Mouse (Mus musculus) liver, embryonic 14.5 days (tissue): Measurements from ENCODE around the gene Cd9. TPM values are rescaled to one million over a fixed set of nuclear protein-coding genes. Genes with fewer than 3 reads are reported as not detected.

Source experiments
- ATAC-seq: fragments of 200-750 bp; cut with Nextera tagmentation; 2 replicates; pipeline ENCODE4 v1.8.0; 2017; ENCODE audit warnings: moderate number of reproducible peaks, mild to moderate bottlenecking, moderate library complexity; ENCODE audit not compliant: insufficient read depth
- DNase-seq, 3 experiments: peaks; one replicate each; pipeline ENCODE4 v3.0.0-alpha.2; 2012 to 2013; ENCODE audit warnings: low read depth in 3 of 3, low spot score in 3 of 3
- H3K27ac ChIP-seq: fragments of 300-500 bp; sonication (generic); 2 replicates; pipeline ENCODE4 v1.5.1; 2014; ENCODE audit warnings: moderate library complexity, mild to moderate bottlenecking, control low read depth, inconsistent platforms
- H3K27me3 ChIP-seq: fragments of 300-500 bp; sonication (generic); 2 replicates; pipeline ENCODE4 v1.6.1; 2014; ENCODE audit warnings: mild to moderate bottlenecking, low read length, moderate library complexity; ENCODE audit not compliant: control insufficient read depth, insufficient read depth
- H3K36me3 ChIP-seq: fragments of 300-500 bp; sonication (generic); replicated peaks from 2 replicates; pipeline ENCODE4 v1.6.1; 2014; ENCODE audit warnings: low read depth; ENCODE audit not compliant: control insufficient read depth, insufficient read depth
- H3K4me1 ChIP-seq, 2 experiments: fragments of 200-500 bp in 1 of 2; fragments of 300-500 bp in 1 of 2; sonication (generic) in 1 of 2; replicated peaks; 2 replicates each; pipeline ENCODE4 v1.6.1; 2012 to 2014; ENCODE audit warnings: antibody characterized with exemption in 1 of 2, inconsistent platforms in 1 of 2, low read length in 1 of 2; ENCODE audit not compliant: control insufficient read depth in 2 of 2, insufficient read depth in 2 of 2
- H3K4me2 ChIP-seq: fragments of 300-500 bp; sonication (generic); 2 replicates; pipeline ENCODE4 v1.6.1; 2014; ENCODE audit warnings: low read depth, mild to moderate bottlenecking, control low read depth, moderate library complexity
- H3K4me3 ChIP-seq, 2 experiments: fragments of 200-500 bp in 1 of 2; fragments of 300-500 bp in 1 of 2; sonication (generic) in 1 of 2; 2 replicates each; pipeline ENCODE4 v1.5.1; 2012 to 2014; ENCODE audit warnings: low read depth in 2 of 2, low read length in 2 of 2, mild to moderate bottlenecking in 2 of 2, control low read depth in 1 of 2, inconsistent platforms in 1 of 2, moderate library complexity in 1 of 2; ENCODE audit not compliant: insufficient read depth in 1 of 2
- H3K9ac ChIP-seq: fragments of 300-500 bp; sonication (generic); replicated peaks from 2 replicates; pipeline ENCODE4 v1.6.1; 2014; ENCODE audit warnings: mild to moderate bottlenecking, control low read depth, moderate library complexity
- H3K9me3 ChIP-seq: fragments of 300-500 bp; sonication (generic); 2 replicates; pipeline ENCODE4 v1.6.1; 2016; ENCODE audit warnings: low read length, mixed read lengths; ENCODE audit not compliant: control insufficient read depth
- CTCF ChIP-seq: IDR thresholded peaks from 2 replicates; pipeline ENCODE4 v1.5.1; 2016; ENCODE audit warnings: antibody characterized with exemption, low read depth, control low read depth
- EP300 ChIP-seq: IDR thresholded peaks from 2 replicates; pipeline ENCODE4 v1.6.1; 2016; ENCODE audit warnings: antibody characterized with exemption, low read depth
- WGBS: fragments of 180-500 bp; shearing (Covaris S2); extraction: QIAGEN DNeasy Blood & Tissue Kit; methylation state at CpG from one replicate; pipeline ENCODE4 v1.1.7; 2014; ENCODE audit not compliant: insufficient replicate concordance; 5-methylcytosine and 5-hydroxymethylcytosine counted together
- polyA plus RNA-seq, 2 experiments: library from polyadenylated mRNA; depleted of rRNA in 1 of 2; stranded (reverse) in 1 of 2; unstranded in 1 of 2; fragments of >200 nt; fragmentation: Nextera tagmentation in 1 of 2; extraction: Ambion mirVana in 1 of 2; gene quantifications; 2 replicates each; pipeline versions ENCODE4 v1.2.1 to v1.2.3; 2012 to 2014

The Cd9 gene
- polyA plus RNA-seq, 2 experiments = 62.6 to 96.8 TPM

DNA sequence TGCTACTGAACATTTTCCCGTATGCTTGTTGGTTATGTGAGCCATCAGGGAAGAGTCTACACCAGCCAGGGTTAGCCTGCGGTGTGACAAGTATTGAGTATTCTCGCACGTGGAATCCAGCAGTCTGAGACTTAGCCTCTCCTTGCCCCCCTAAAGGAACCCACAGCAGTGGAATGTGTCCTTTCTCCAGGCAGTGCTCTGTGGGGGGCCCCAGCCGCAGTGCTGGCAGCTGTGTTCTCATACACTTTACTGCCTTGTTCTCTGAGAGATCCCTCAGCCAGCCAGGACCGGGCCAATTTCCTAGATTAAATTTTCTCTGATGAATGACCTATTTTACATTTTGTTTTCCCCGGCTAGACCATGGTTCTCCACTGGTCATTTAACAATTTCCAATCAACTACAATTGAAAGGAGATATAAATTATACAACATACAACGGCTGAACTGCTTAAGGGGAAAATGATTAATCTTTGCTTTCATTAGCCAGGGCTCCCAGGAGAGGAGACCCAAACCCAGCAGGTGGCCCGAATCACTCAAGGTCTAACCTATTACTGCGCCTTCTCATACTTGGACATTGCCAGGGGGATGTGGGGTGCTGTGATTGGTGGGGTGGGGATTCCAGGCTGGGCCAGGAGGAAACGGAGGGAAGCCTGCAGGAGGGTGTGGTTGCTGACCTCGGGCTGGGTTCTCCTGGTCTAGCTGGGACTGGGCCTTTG is 38.6 kb downstream of the Cd9 start:
- ATAC-seq (no peak), DNase-seq (no peak)
- H3K9me3 ChIP-seq = no peaks in the 10 kb centered on the region
- no peaks in the 10 kb centered on the region for H3K27me3 ChIP-seq
- H3K9ac ChIP-seq = no peak overlapping the region
- no peak overlapping the region for H3K27ac ChIP-seq
- H3K4me3 ChIP-seq = no peak overlapping the region
- 59% methylated on average over 12 of the region's 12 CpGs for WGBS
- 0 out of 4 replicates have a peak, but pooled peaks cover 0 to 3% of the 10 kb centered on the region in 2 experiments for H3K4me1 ChIP-seq
- no peak overlapping the region for H3K4me2 ChIP-seq
- no peak for TF ChIP-seq CTCF
- no peak for TF ChIP-seq EP300
- H3K36me3 ChIP-seq = no peaks in the 10 kb centered on the region

DNA sequence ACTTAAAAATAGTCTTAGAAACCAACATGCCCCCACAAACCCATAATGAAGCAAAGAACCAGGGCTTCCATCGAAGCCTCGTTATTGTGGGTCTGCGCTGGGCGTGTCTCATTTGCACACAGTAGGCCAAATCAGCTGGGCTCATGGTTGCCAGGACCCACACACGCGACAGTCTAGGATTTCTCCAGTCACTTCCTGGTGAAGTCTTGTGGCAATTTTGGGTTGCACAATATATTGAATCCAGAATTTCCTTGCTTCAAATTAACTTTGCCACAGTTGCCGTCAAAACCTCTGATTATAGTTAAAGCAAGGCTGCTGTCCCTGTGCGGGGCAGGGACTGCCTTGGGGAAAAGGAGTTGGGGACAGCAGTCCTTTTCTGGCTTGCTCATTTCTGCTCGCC is 39.9 kb downstream of the Cd9 start:
- Histone ChIP-seq H3K9ac (no peak overlapping the region), H3K4me1 (0 out of 4 replicates have a peak, but pooled peaks cover 0 to 3% of the 10 kb centered on the region in 2 experiments), H3K27ac (no peak overlapping the region), H3K4me3 (no peak overlapping the region), H3K27me3 (no peaks in the 10 kb centered on the region), H3K36me3 (no peaks in the 10 kb centered on the region), H3K9me3 (no peaks in the 10 kb centered on the region), H3K4me2 (no peak overlapping the region)
- 71% methylated on average over 9 of the region's 9 CpGs for WGBS
- TF ChIP-seq CTCF = no peak
- no peak for TF ChIP-seq EP300
- DNase-seq (no peak), ATAC-seq (no peak)

DNA sequence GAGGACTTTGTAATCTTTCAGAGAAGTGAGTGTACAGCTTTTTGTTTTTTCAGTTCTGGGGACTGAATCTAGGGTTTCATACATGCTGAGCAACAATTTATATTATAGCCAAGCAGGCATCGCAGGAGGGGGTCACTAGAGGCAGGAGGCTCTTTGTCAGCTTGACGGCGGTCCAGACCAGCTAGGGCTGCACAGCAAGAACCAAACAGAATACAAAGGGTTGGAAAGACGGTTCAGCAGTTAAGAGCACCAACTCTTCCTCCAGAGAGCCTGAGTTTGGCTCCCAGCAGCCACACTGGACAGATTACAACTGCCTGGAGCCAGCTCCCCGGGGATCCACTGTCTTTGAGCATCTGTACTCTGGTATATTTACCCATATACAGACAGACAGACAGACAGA is 40.3 kb downstream of the Cd9 start:
- no peaks in the 10 kb centered on the region for H3K4me1 ChIP-seq
- H3K4me3 ChIP-seq = no peak overlapping the region
- WGBS = 69% methylated on average over 5 of the region's 5 CpGs

GRCm38 (mm10) chr6:125447660-125448059 is 46.9 kb downstream of the Cd9 start:
- no peak overlapping the region for H3K9ac ChIP-seq
- no peaks in the 10 kb centered on the region for H3K9me3 ChIP-seq
- DNase-seq = no peak
- TF ChIP-seq EP300 (no peak), CTCF (no peak)
- 20% methylated on average over 2 of the region's 2 CpGs for WGBS
- H3K4me3 ChIP-seq = no peak overlapping the region
- no peaks in the 10 kb centered on the region; a peak in 1 of 4 replicates for H3K4me1 ChIP-seq
- ATAC-seq = no peak
- no peak overlapping the region for H3K4me2 ChIP-seq
- H3K36me3 ChIP-seq = no peaks in the 10 kb centered on the region
- H3K27ac ChIP-seq = no peak overlapping the region
- H3K27me3 ChIP-seq = no peaks in the 10 kb centered on the region

More for the DNA sequence above, 40.3 kb downstream of the Cd9 start:
- no peak for TF ChIP-seq EP300
- no peak for TF ChIP-seq CTCF
- Histone ChIP-seq H3K4me2 (no peak overlapping the region), H3K9me3 (no peaks in the 10 kb centered on the region), H3K27me3 (no peaks in the 10 kb centered on the region), H3K36me3 (no peaks in the 10 kb centered on the region), H3K27ac (no peak overlapping the region), H3K9ac (no peak overlapping the region)
- DNase-seq = no peak
- ATAC-seq = no peak

- WGBS = 48% methylated on average over 4 of the region's 4 CpGs
- no peak for TF ChIP-seq CTCF
Observed at GRCm38 (mm10) chr6:125447205-125447604, 47.4 kb downstream of the Cd9 start.

More at GRCm38 (mm10) chr6:125447205-125447604, 47.4 kb downstream of the Cd9 start:
- Histone ChIP-seq H3K4me2 (no peak overlapping the region), H3K9ac (no peak overlapping the region), H3K27me3 (no peaks in the 10 kb centered on the region), H3K9me3 (no peaks in the 10 kb centered on the region), H3K4me1 (no peaks in the 10 kb centered on the region; a peak in 1 of 4 replicates), H3K36me3 (no peaks in the 10 kb centered on the region), H3K4me3 (no peak overlapping the region), H3K27ac (no peak overlapping the region)
- DNase-seq = no peak
- no peak for ATAC-seq
